ENCODE assay signal across 8 mouse cellular contexts in genomic region chr7:45718331-45718730, GRCm38 (mm10). TPM values are rescaled to one million over a fixed set of nuclear protein-coding genes. Genes with fewer than 3 reads are reported as not detected.
A peak's percentile ranks its signal among the peaks of the same experiment; 100 is the strongest.
DNase-seq lines count a peak whose midpoint lies in the region; ATAC-seq and TF ChIP-seq lines count a peak whose summit lies in the region.

No protein-coding gene starts in this region.

- no peak for TF ChIP-seq POLR2A in kidney, adult 2 months (IDR thresholded peaks at IDR 0.05; ENCODE audit: low read depth, low read length)

- H3K9ac ChIP-seq in hindbrain, embryonic 12.5 days, result peak overlapping the region; percentile 91
- peak overlapping the region; percentile 93 for H3K9ac ChIP-seq in midbrain, embryonic 11.5 days (ENCODE audit: low read length)

- peak overlapping the region; percentile 69 for H3K27ac ChIP-seq in kidney, adult 2 months (ENCODE audit: insufficient read depth, low read depth, low read length)
- peak overlapping the region; percentile 90 for H3K27ac ChIP-seq in hindbrain, embryonic 12.5 days
- H3K27ac ChIP-seq in midbrain, embryonic 11.5 days (ENCODE audit: low read depth, low read length), result peak overlapping the region; percentile 80

- peak overlapping the region; percentile 89 for H3K4me2 ChIP-seq in hindbrain, embryonic 12.5 days (replicated peaks)
- peak overlapping the region; percentile 70 for H3K4me2 ChIP-seq in midbrain, embryonic 11.5 days

- H3K9me3 ChIP-seq in hindbrain, embryonic 12.5 days (replicated peaks), result no peaks in the 10 kb centered on the region
- H3K9me3 ChIP-seq in midbrain, embryonic 11.5 days (ENCODE audit: control insufficient read depth, low read length), result no peaks in the 10 kb centered on the region

- no peak for DNase-seq in kidney, adult 2 months
- no peak for DNase-seq in kidney, adult 11 months
- DNase-seq in MN1 (ENCODE audit: low spot score), result peak; percentile 43
- DNase-seq in midbrain, embryonic 11.5 days (ENCODE audit: low spot score, missing footprints), result no peak
- no peak for DNase-seq in frontal cortex, postnatal 10 days (ENCODE audit: low spot score in 2 of 2)
- DNase-seq in left cerebral cortex, postnatal 4 days, result no peak

- peaks cover under 1% of the 10 kb centered on the region; the same call in 1 of the 2 replicates for H3K36me3 ChIP-seq in kidney, adult 2 months (ENCODE audit: control insufficient read depth, insufficient read depth, low read length)
- peaks cover 44% of the 10 kb centered on the region for H3K36me3 ChIP-seq in hindbrain, embryonic 12.5 days
- peaks cover 17% of the 10 kb centered on the region for H3K36me3 ChIP-seq in midbrain, embryonic 11.5 days (ENCODE audit: control insufficient read depth, insufficient read depth, low read length)

- ATAC-seq in hindbrain, embryonic 12.5 days (ENCODE audit: low FRiP score), result no peak
- no peak for ATAC-seq in midbrain, embryonic 11.5 days (ENCODE audit: low FRiP score)
- no peak for ATAC-seq in granulocyte monocyte progenitor cell, adult 5-6 weeks (replicated peaks; ENCODE audit: poor library complexity, severe bottlenecking)

- WGBS in kidney, adult 2 months, result under 1% methylated on average over 20 of the region's 20 CpGs
- under 1% methylated on average over 20 of the region's 20 CpGs for WGBS in hindbrain, embryonic 12.5 days
- under 1% methylated on average over 20 of the region's 20 CpGs for WGBS in midbrain, embryonic 11.5 days

- peak overlapping the region; percentile 90 for H3K4me3 ChIP-seq in kidney, adult 2 months (ENCODE audit: insufficient read depth, low read depth, low read length)
- peak overlapping the region; percentile 87 for H3K4me3 ChIP-seq in hindbrain, embryonic 12.5 days
- peak overlapping the region; percentile 93 for H3K4me3 ChIP-seq in midbrain, embryonic 11.5 days (ENCODE audit: low read depth, low read length)

- H3K27me3 ChIP-seq in kidney, adult 2 months (replicated peaks; ENCODE audit: control insufficient read depth, insufficient read depth, low read length), result no peaks in the 10 kb centered on the region
- H3K27me3 ChIP-seq in hindbrain, embryonic 12.5 days, result no peaks in the 10 kb centered on the region
- H3K27me3 ChIP-seq in midbrain, embryonic 11.5 days (ENCODE audit: control insufficient read depth, insufficient read depth, low read length), result no peaks in the 10 kb centered on the region

- intact Hi-C loops in left cerebral cortex, postnatal 4 days (cut with DNase I), result no loop called here

- H3K4me1 ChIP-seq in kidney, adult 2 months (ENCODE audit: control insufficient read depth, insufficient read depth, low read length), result peaks cover 20% of the 10 kb centered on the region
- H3K4me1 ChIP-seq in hindbrain, embryonic 12.5 days, result peaks cover 55% of the 10 kb centered on the region
- H3K4me1 ChIP-seq in midbrain, embryonic 11.5 days (ENCODE audit: control insufficient read depth, insufficient read depth, low read length), result peaks cover 41% of the 10 kb centered on the region

- TF ChIP-seq CTCF in kidney, adult 2 months (conservative IDR thresholded peaks at IDR 0.05; ENCODE audit: insufficient read depth, insufficient read length, low read depth, low read length), result no peak

RNA-seq across cellular contexts. Expression of gene Sphk2, which starts 0.5 kb away (rescaled TPM):
- polyA plus RNA-seq in kidney, adult 2 months (2012; rRNA removed), result 57.2 and 68.3 TPM in 2 replicates
- polyA plus RNA-seq in hindbrain, embryonic 12.5 days (2016; fragmentation: Nextera tagmentation; extraction: Ambion mirVana), result 28.7 and 30.3 TPM in 2 replicates
- 11.8 and 14.9 TPM in 2 replicates for polyA plus RNA-seq in midbrain, embryonic 11.5 days (2014; fragmentation: Nextera tagmentation; extraction: Ambion mirVana)
- total RNA-seq in granulocyte monocyte progenitor cell, adult 5-6 weeks (2014; fragmentation: Nextera tagmentation), result 14.9 and 26.4 TPM in 2 replicates
- total RNA-seq in granulocyte monocyte progenitor cell, adult 5-6 weeks (2017), result 10.0 and 10.6 TPM in 2 replicates
- 10 to 100 TPM; 23.6 to 24.6 TPM for total RNA-seq in left cerebral cortex, postnatal 4 days (2021)

RNA-seq across cellular contexts. Expression of gene Fam83e, which starts 2.7 kb away (rescaled TPM):
- 0.19 and 0.35 TPM in 2 replicates for polyA plus RNA-seq in kidney, adult 2 months (2012; rRNA removed)
- polyA plus RNA-seq in hindbrain, embryonic 12.5 days (2016; fragmentation: Nextera tagmentation; extraction: Ambion mirVana), result 0.89 and 1.0 TPM in 2 replicates
- 0.57 and 1.4 TPM in 2 replicates for polyA plus RNA-seq in midbrain, embryonic 11.5 days (2014; fragmentation: Nextera tagmentation; extraction: Ambion mirVana)
- total RNA-seq in granulocyte monocyte progenitor cell, adult 5-6 weeks (2014; fragmentation: Nextera tagmentation), result 0.34 and 0.90 TPM in 2 replicates
- 0.39 and 0.77 TPM in 2 replicates for total RNA-seq in granulocyte monocyte progenitor cell, adult 5-6 weeks (2017)
- 1 to 10 TPM in 1 of 2 experiments, under 1 TPM in 1; 0.62 to 1.1 TPM for total RNA-seq in left cerebral cortex, postnatal 4 days (2021)

RNA-seq across cellular contexts. Expression of gene Rpl18, which starts 3.1 kb away (rescaled TPM):
- polyA plus RNA-seq in kidney, adult 2 months (2012; rRNA removed), result 955 and 1,014 TPM in 2 replicates
- 607 and 682 TPM in 2 replicates for polyA plus RNA-seq in hindbrain, embryonic 12.5 days (2016; fragmentation: Nextera tagmentation; extraction: Ambion mirVana)
- 878 and 933 TPM in 2 replicates for polyA plus RNA-seq in midbrain, embryonic 11.5 days (2014; fragmentation: Nextera tagmentation; extraction: Ambion mirVana)
- total RNA-seq in granulocyte monocyte progenitor cell, adult 5-6 weeks (2014; fragmentation: Nextera tagmentation), result 2,165 and 2,847 TPM in 2 replicates
- 1,831 and 2,021 TPM in 2 replicates for total RNA-seq in granulocyte monocyte progenitor cell, adult 5-6 weeks (2017)
- 100 to 1,000 TPM; 640 to 672 TPM for total RNA-seq in left cerebral cortex, postnatal 4 days (2021)

RNA-seq across cellular contexts. Expression of gene Spaca4, which starts 7.3 kb away (rescaled TPM):
- 0.15 and 0.28 TPM in 2 replicates for polyA plus RNA-seq in kidney, adult 2 months (2012; rRNA removed)
- polyA plus RNA-seq in hindbrain, embryonic 12.5 days (2016; fragmentation: Nextera tagmentation; extraction: Ambion mirVana), result not detected in 2 replicates
- polyA plus RNA-seq in midbrain, embryonic 11.5 days (2014; fragmentation: Nextera tagmentation; extraction: Ambion mirVana), result not detected in 2 replicates
- not detected in 2 replicates for total RNA-seq in granulocyte monocyte progenitor cell, adult 5-6 weeks (2014; fragmentation: Nextera tagmentation)
- total RNA-seq in granulocyte monocyte progenitor cell, adult 5-6 weeks (2017), result not detected in 2 replicates
- not detected for total RNA-seq in left cerebral cortex, postnatal 4 days (2021)

RNA-seq across cellular contexts. Expression of gene Dbp, which starts 13.4 kb away (rescaled TPM):
- polyA plus RNA-seq in kidney, adult 2 months (2012; rRNA removed), result 106 and 116 TPM in 2 replicates
- 4.2 and 5.3 TPM in 2 replicates for polyA plus RNA-seq in hindbrain, embryonic 12.5 days (2016; fragmentation: Nextera tagmentation; extraction: Ambion mirVana)
- polyA plus RNA-seq in midbrain, embryonic 11.5 days (2014; fragmentation: Nextera tagmentation; extraction: Ambion mirVana), result 2.2 and 3.5 TPM in 2 replicates
- total RNA-seq in granulocyte monocyte progenitor cell, adult 5-6 weeks (2014; fragmentation: Nextera tagmentation), result 1.7 and 3.1 TPM in 2 replicates
- total RNA-seq in granulocyte monocyte progenitor cell, adult 5-6 weeks (2017), result 4.0 and 6.3 TPM in 2 replicates
- 10 to 100 TPM; 19.1 to 22.2 TPM for total RNA-seq in left cerebral cortex, postnatal 4 days (2021)
